Mouse (Mus musculus) MEL (cell line): ENCODE measurements around the gene Rapgef6. TPM values are rescaled to one million over a fixed set of nuclear protein-coding genes. Genes with fewer than 3 reads are reported as not detected.
A peak's percentile ranks its signal among the peaks of the same experiment; 100 is the strongest.

Source experiments
- DNase-seq: peaks from one replicate; pipeline ENCODE4 v3.0.0; 2011; ENCODE audit warnings: low read depth, low spot score
- H3K27ac ChIP-seq: 2 replicates; pipeline ENCODE4 v1.5.1; 2012; ENCODE audit warnings: low read depth, mild to moderate bottlenecking, control low read depth, low read length, moderate library complexity; ENCODE audit not compliant: control insufficient read depth
- H3K27me3 ChIP-seq, 2 experiments: fragments of 150-350 bp in 1 of 2; sonication (generic) in 1 of 2; 2 replicates each; pipeline ENCODE4 v1.6.1; 2012; ENCODE audit warnings: low read length in 2 of 2, mild to moderate bottlenecking in 2 of 2, improper control_type of control experiment in 1 of 2, moderate library complexity in 1 of 2; ENCODE audit not compliant: insufficient read depth in 2 of 2, control insufficient read depth in 1 of 2
- H3K36me3 ChIP-seq, 2 experiments: 2 replicates each; pipeline ENCODE4 v1.6.1; 2012 to 2014; ENCODE audit warnings: low read length in 2 of 2, improper control_type of control experiment in 1 of 2, inconsistent platforms in 1 of 2, mild to moderate bottlenecking in 1 of 2; ENCODE audit not compliant: insufficient read depth in 2 of 2, control insufficient read depth in 1 of 2
- H3K4me1 ChIP-seq, 2 experiments: fragments of 150-350 bp in 1 of 2; sonication (generic) in 1 of 2; 2 replicates each; pipeline ENCODE4 v1.6.1; 2012; ENCODE audit warnings: low read length in 2 of 2, improper control_type of control experiment in 1 of 2, mild to moderate bottlenecking in 1 of 2; ENCODE audit not compliant: insufficient read depth in 2 of 2, control insufficient read depth in 1 of 2
- H3K4me3 ChIP-seq, 2 experiments: fragments of 150-350 bp in 1 of 2; sonication (generic) in 1 of 2; 2 replicates each; pipeline ENCODE4 v1.5.1; 2012; ENCODE audit warnings: low read depth in 2 of 2, low read length in 2 of 2, mild to moderate bottlenecking in 2 of 2, moderate library complexity in 2 of 2, control low read depth in 1 of 2, improper control_type of control experiment in 1 of 2; ENCODE audit not compliant: control insufficient read depth in 1 of 2, insufficient read depth in 1 of 2
- H3K79me2 ChIP-seq: 2 replicates; pipeline ENCODE4 v1.6.1; 2012; ENCODE audit warnings: mild to moderate bottlenecking, low read length, moderate library complexity; ENCODE audit not compliant: control insufficient read depth, poor library complexity, insufficient read depth
- H3K9ac ChIP-seq: 2 replicates; pipeline ENCODE4 v1.6.1; 2012; ENCODE audit warnings: low read depth, mild to moderate bottlenecking, control low read depth, low read length, moderate library complexity; ENCODE audit not compliant: control insufficient read depth, poor library complexity, severe bottlenecking
- H3K9me3 ChIP-seq: fragments of 150-350 bp; sonication (generic); replicated peaks from 2 replicates; pipeline ENCODE4 v1.6.1; 2012; ENCODE audit warnings: mild to moderate bottlenecking, low read length, improper control_type of control experiment, moderate library complexity; ENCODE audit not compliant: insufficient read depth
- CHD1 ChIP-seq: IDR thresholded peaks from 2 replicates; pipeline ENCODE4 v1.6.1; 2012; ENCODE audit warnings: low read depth, mild to moderate bottlenecking, inconsistent platforms, low read length, improper control_type of control experiment
- CHD2 ChIP-seq: IDR thresholded peaks from 2 replicates; pipeline ENCODE4 v1.6.1; 2011; ENCODE audit warnings: low read length, improper control_type of control experiment
- CTCF ChIP-seq, 3 experiments: IDR thresholded peaks in 2 of 3; conservative IDR thresholded peaks in 1 of 3; 2 replicates each; pipeline ENCODE4 v1.5.1; 2011 to 2012; ENCODE audit warnings: low read length in 3 of 3, low read depth in 2 of 3, mild to moderate bottlenecking in 2 of 3, improper control_type of control experiment in 1 of 3, inconsistent platforms in 1 of 3, mixed read lengths in 1 of 3, moderate library complexity in 1 of 3; ENCODE audit not compliant: control insufficient read depth in 1 of 3, insufficient read depth in 1 of 3, poor library complexity in 1 of 3, severe bottlenecking in 1 of 3
- ELF1 ChIP-seq: IDR thresholded peaks from 2 replicates; pipeline ENCODE4 v1.6.1; 2014; ENCODE audit warnings: low read depth, mild to moderate bottlenecking, inconsistent platforms, low read length, improper control_type of control experiment, moderate library complexity
- EP300 ChIP-seq, 2 experiments: IDR thresholded peaks; 2 replicates each; pipeline ENCODE4 v1.6.1; 2011; ENCODE audit warnings: improper control_type of control experiment in 2 of 2, low read length in 2 of 2, low read depth in 1 of 2, mild to moderate bottlenecking in 1 of 2
- ETS1 ChIP-seq: IDR thresholded peaks from 2 replicates; pipeline ENCODE4 v1.6.1; 2012; ENCODE audit warnings: low read depth, mild to moderate bottlenecking, inconsistent platforms, low read length, improper control_type of control experiment, moderate library complexity
- GABPA ChIP-seq: IDR thresholded peaks from 2 replicates; pipeline ENCODE4 v1.6.1; 2012; ENCODE audit warnings: low read depth, mild to moderate bottlenecking, inconsistent platforms, low read length, improper control_type of control experiment, moderate library complexity
- GATA1 ChIP-seq: IDR thresholded peaks from 2 replicates; pipeline ENCODE4 v1.6.1; 2011; ENCODE audit warnings: low read depth, low read length, improper control_type of control experiment
- HCFC1 ChIP-seq: IDR thresholded peaks from 2 replicates; pipeline ENCODE4 v1.6.1; 2012; ENCODE audit warnings: low read depth, mild to moderate bottlenecking, inconsistent platforms, low read length, improper control_type of control experiment, moderate library complexity
- JUND ChIP-seq: IDR thresholded peaks from 2 replicates; pipeline ENCODE4 v1.6.1; 2011; ENCODE audit warnings: low read depth, mild to moderate bottlenecking, improper control_type of control experiment, low read length
- KAT2A ChIP-seq: conservative IDR thresholded peaks from 2 replicates; pipeline ENCODE4 v1.6.1; 2012; ENCODE audit warnings: low read depth, low read length, improper control_type of control experiment, inconsistent platforms
- MAFK ChIP-seq: IDR thresholded peaks from 2 replicates; pipeline ENCODE4 v1.6.1; 2011; ENCODE audit warnings: low read depth, mild to moderate bottlenecking, low read length, improper control_type of control experiment, borderline replicate concordance
- MAX ChIP-seq: IDR thresholded peaks from 2 replicates; pipeline ENCODE4 v1.6.1; 2011; ENCODE audit warnings: low read length, improper control_type of control experiment
- MAZ ChIP-seq: IDR thresholded peaks from 2 replicates; pipeline ENCODE4 v1.6.1; 2012; ENCODE audit warnings: low read depth, mild to moderate bottlenecking, inconsistent platforms, low read length, improper control_type of control experiment
- MEF2A ChIP-seq: IDR thresholded peaks from 2 replicates; pipeline ENCODE4 v1.6.1; 2014; ENCODE audit warnings: low read depth, mild to moderate bottlenecking, inconsistent platforms, low read length, improper control_type of control experiment; ENCODE audit not compliant: poor library complexity, insufficient replicate concordance, severe bottlenecking; ENCODE audit errors: extremely low read depth
- MXI1 ChIP-seq: IDR thresholded peaks from 2 replicates; pipeline ENCODE4 v1.6.1; 2011; ENCODE audit warnings: mild to moderate bottlenecking, low read depth, low read length, improper control_type of control experiment
- MYB ChIP-seq: IDR thresholded peaks from 2 replicates; pipeline ENCODE4 v1.6.1; 2011; ENCODE audit warnings: mild to moderate bottlenecking, low read depth, low read length, improper control_type of control experiment
- NELFE ChIP-seq: IDR thresholded peaks from 2 replicates; pipeline ENCODE4 v1.6.1; 2011; ENCODE audit warnings: low read depth, low read length, improper control_type of control experiment
- NRF1 ChIP-seq: IDR thresholded peaks from 2 replicates; pipeline ENCODE4 v1.6.1; 2014; ENCODE audit warnings: low read depth, mild to moderate bottlenecking, inconsistent platforms, low read length, improper control_type of control experiment, moderate library complexity; ENCODE audit not compliant: poor library complexity, insufficient read depth, severe bottlenecking
- POLR2A ChIP-seq, 2 experiments: IDR thresholded peaks; 2 replicates each; pipeline ENCODE4 v1.6.1; 2011 to 2012; ENCODE audit warnings: low read length in 2 of 2, mild to moderate bottlenecking in 2 of 2, control low read depth in 1 of 2, improper control_type of control experiment in 1 of 2, low read depth in 1 of 2, moderate library complexity in 1 of 2; ENCODE audit not compliant: control insufficient read depth in 1 of 2, insufficient read depth in 1 of 2, poor library complexity in 1 of 2
- POLR2AphosphoS5 ChIP-seq: IDR thresholded peaks from 2 replicates; pipeline ENCODE4 v1.6.1; 2012; ENCODE audit warnings: low read depth, borderline replicate concordance, mild to moderate bottlenecking, inconsistent platforms, low read length, moderate library complexity, mixed read lengths
- RAD21 ChIP-seq: IDR thresholded peaks from 2 replicates; pipeline ENCODE4 v1.6.1; 2011; ENCODE audit warnings: mild to moderate bottlenecking, low read depth, low read length, improper control_type of control experiment
- SIN3A ChIP-seq: IDR thresholded peaks from 2 replicates; pipeline ENCODE4 v1.6.1; 2012; ENCODE audit warnings: low read length, improper control_type of control experiment, inconsistent platforms
- SMC3 ChIP-seq: IDR thresholded peaks from 2 replicates; pipeline ENCODE4 v1.6.1; 2011; ENCODE audit warnings: low read depth, low read length, improper control_type of control experiment
- TAL1 ChIP-seq: IDR thresholded peaks from 2 replicates; pipeline ENCODE4 v1.6.1; 2012; ENCODE audit warnings: mild to moderate bottlenecking, inconsistent platforms, low read length, moderate library complexity, mixed read lengths
- TCF12 ChIP-seq: IDR thresholded peaks from 2 replicates; pipeline ENCODE4 v1.6.1; 2014; ENCODE audit warnings: low read depth, mild to moderate bottlenecking, inconsistent platforms, low read length, improper control_type of control experiment, moderate library complexity
- UBTF ChIP-seq: IDR thresholded peaks from 2 replicates; pipeline ENCODE4 v1.6.1; 2012; ENCODE audit warnings: low read depth, mild to moderate bottlenecking, inconsistent platforms, low read length, improper control_type of control experiment, moderate library complexity, borderline replicate concordance; ENCODE audit not compliant: insufficient read depth
- USF1 ChIP-seq: IDR thresholded peaks from 2 replicates; pipeline ENCODE4 v1.6.1; 2014; ENCODE audit warnings: low read depth, mild to moderate bottlenecking, inconsistent platforms, low read length, improper control_type of control experiment, moderate library complexity
- USF2 ChIP-seq, 2 experiments: IDR thresholded peaks; 2 replicates each; pipeline ENCODE4 v1.6.1; 2011 to 2012; ENCODE audit warnings: improper control_type of control experiment in 2 of 2, low read length in 2 of 2, borderline replicate concordance in 1 of 2, inconsistent platforms in 1 of 2, low read depth in 1 of 2, mild to moderate bottlenecking in 1 of 2; ENCODE audit not compliant: insufficient read depth in 1 of 2
- ZC3H11A ChIP-seq: IDR thresholded peaks from 2 replicates; pipeline ENCODE4 v1.6.1; 2012; ENCODE audit warnings: low read depth, mild to moderate bottlenecking, inconsistent platforms, low read length, improper control_type of control experiment
- ZKSCAN1 ChIP-seq: IDR thresholded peaks from 2 replicates; pipeline ENCODE4 v1.6.1; 2012; ENCODE audit warnings: low read depth, mild to moderate bottlenecking, inconsistent platforms, low read length, improper control_type of control experiment, moderate library complexity
- polyA plus RNA-seq, 2 experiments: library from polyadenylated mRNA; stranded (reverse) in 1 of 2; unstranded in 1 of 2; fragments of >175 nt in 1 of 2; fragments of >200 nt in 1 of 2; gene quantifications; 2 replicates each; pipeline versions ENCODE4 v1.2.1 to v1.2.4; 2012; ENCODE audit warnings: low replicate concordance in 2 of 2, low read depth in 1 of 2; ENCODE audit not compliant: insufficient read length in 2 of 2, insufficient read depth in 1 of 2, missing spikeins in 1 of 2
- total RNA-seq: library from RNA; depleted of rRNA; stranded (reverse); fragments of 300-350 nt; gene quantifications from 2 replicates; pipeline ENCODE4 v1.2.3, GENCODE M21; 2012

Rapgef6 gene
- total and polyA plus RNA-seq, 3 experiments, result 21.1 to 31.8 TPM; not detected in 1

DNA sequence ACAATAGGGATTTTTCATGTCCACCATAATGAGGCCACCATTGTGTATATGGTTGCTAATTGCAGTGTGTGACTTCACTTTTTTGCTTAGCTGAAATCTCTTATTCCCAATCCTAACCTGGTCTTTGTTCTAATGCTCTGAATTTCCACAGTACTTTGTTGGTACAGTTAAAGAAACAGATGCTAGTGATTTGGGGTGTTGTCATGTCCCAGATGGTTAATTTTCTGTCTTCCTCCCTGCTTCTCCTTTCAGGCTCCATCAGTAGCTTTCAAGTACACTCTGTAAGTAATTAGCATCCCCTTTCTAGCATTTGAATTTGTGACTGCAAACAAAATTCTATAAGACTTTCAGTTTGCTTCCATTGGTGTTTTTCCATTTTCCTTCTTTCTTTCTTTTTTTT, 17.7 kb downstream of the Rapgef6 start:
- H3K4me1 ChIP-seq, result peaks cover 10 to 26% of the 10 kb centered on the region in 2 experiments
- peaks cover 51% of the 10 kb centered on the region for H3K79me2 ChIP-seq
- H3K27ac ChIP-seq, result no peak overlapping the region
- DNase-seq, result no peak
- TF ChIP-seq USF2 (IDR thresholded peaks at IDR 0.05; ENCODE audit: borderline replicate concordance in 1 of 2, insufficient read depth in 1 of 2, low read depth in 1 of 2, low read length in 2 of 2), result no peak; a peak in 1 of 4 replicates
- no peak for TF ChIP-seq GATA1
- no peak for TF ChIP-seq POLR2A (IDR thresholded peaks at IDR 0.05; ENCODE audit: control insufficient read depth in 1 of 2, insufficient read depth in 1 of 2, low read depth in 1 of 2, low read length in 2 of 2, poor library complexity in 1 of 2)
- no peak for TF ChIP-seq CHD2
- TF ChIP-seq POLR2AphosphoS5, result no peak
- TF ChIP-seq MXI1, result no peak
- no peak for TF ChIP-seq NRF1
- H3K27me3 ChIP-seq, result no peaks in the 10 kb centered on the region
- H3K36me3 ChIP-seq, result peaks cover 4 to 35% of the 10 kb centered on the region in 2 experiments; a peak in 3 of 4 replicates
- no peaks in the 10 kb centered on the region for H3K9me3 ChIP-seq
- H3K4me3 ChIP-seq, result no peak overlapping the region
- no peak overlapping the region for H3K9ac ChIP-seq

- Histone ChIP-seq H3K79me2 (peaks cover 46% of the 10 kb centered on the region), H3K36me3 (peaks cover 4 to 29% of the 10 kb centered on the region in 2 experiments; a peak in 3 of 4 replicates), H3K9me3 (no peaks in the 10 kb centered on the region), H3K4me3 (peak overlapping the region in 1 of 2 experiments; percentile 2; a peak in 1 of 4 replicates), H3K9ac (no peak overlapping the region), H3K27ac (no peak overlapping the region), H3K27me3 (no peaks in the 10 kb centered on the region), H3K4me1 (peaks cover 5 to 22% of the 10 kb centered on the region in 2 experiments; a peak in 3 of 4 replicates)
- DNase-seq, result peak; percentile 77
- TF ChIP-seq CTCF (IDR thresholded peaks at IDR 0.05 in 2 of 3, conservative IDR thresholded peaks at IDR 0.05 in 1 of 3; ENCODE audit: control insufficient read depth in 1 of 3, insufficient read depth in 1 of 3, low read depth in 2 of 3, low read length in 3 of 3, poor library complexity in 1 of 3, severe bottlenecking in 1 of 3) (no peak), TAL1 (peak; percentile 72), JUND (no peak), CHD1 (no peak), EP300 (IDR thresholded peaks at IDR 0.05; ENCODE audit: low read depth in 1 of 2, low read length in 2 of 2) (peak; percentile 92 to 93), ETS1 (peak; percentile 86), MAFK (0 out of 2 replicates have a peak, but pooled peaks have one; percentile 39), ELF1 (no peak), USF2 (IDR thresholded peaks at IDR 0.05; ENCODE audit: borderline replicate concordance in 1 of 2, insufficient read depth in 1 of 2, low read depth in 1 of 2, low read length in 2 of 2) (no peak), RAD21 (no peak), ZC3H11A (no peak), MYB (no peak), SMC3 (no peak), MAX (no peak), POLR2AphosphoS5 (no peak), KAT2A (no peak), ZKSCAN1 (no peak), GABPA (no peak), USF1 (no peak), UBTF (no peak), GATA1 (peak; percentile 86), MAZ (no peak), SIN3A (peak; percentile 72; the same call in 1 of the 2 replicates), TCF12 (peak; percentile 95), MEF2A (no peak), NELFE (no peak), HCFC1 (no peak)
Observed at GRCm38 (mm10) chr11:54542414-54542813, 19.8 kb downstream of the Rapgef6 start.
